Mouse (Mus musculus) heart, adult 2 months (tissue): Measurements from ENCODE around the gene Txnrd1.

ENCODE experiments used
- CTCF ChIP-seq: fragments of 200-600 bp; IDR thresholded peaks from 2 replicates; pipeline ENCODE4 v1.8.1; 2022; ENCODE audit warnings: antibody characterized with exemption, mild to moderate bottlenecking, moderate library complexity
- POLR2A ChIP-seq: fragments of 200-500 bp; IDR thresholded peaks from 2 replicates; pipeline ENCODE4 v1.6.1; 2011; ENCODE audit warnings: mild to moderate bottlenecking, low read depth, low read length, control low read depth; ENCODE audit not compliant: insufficient read depth

DNA sequence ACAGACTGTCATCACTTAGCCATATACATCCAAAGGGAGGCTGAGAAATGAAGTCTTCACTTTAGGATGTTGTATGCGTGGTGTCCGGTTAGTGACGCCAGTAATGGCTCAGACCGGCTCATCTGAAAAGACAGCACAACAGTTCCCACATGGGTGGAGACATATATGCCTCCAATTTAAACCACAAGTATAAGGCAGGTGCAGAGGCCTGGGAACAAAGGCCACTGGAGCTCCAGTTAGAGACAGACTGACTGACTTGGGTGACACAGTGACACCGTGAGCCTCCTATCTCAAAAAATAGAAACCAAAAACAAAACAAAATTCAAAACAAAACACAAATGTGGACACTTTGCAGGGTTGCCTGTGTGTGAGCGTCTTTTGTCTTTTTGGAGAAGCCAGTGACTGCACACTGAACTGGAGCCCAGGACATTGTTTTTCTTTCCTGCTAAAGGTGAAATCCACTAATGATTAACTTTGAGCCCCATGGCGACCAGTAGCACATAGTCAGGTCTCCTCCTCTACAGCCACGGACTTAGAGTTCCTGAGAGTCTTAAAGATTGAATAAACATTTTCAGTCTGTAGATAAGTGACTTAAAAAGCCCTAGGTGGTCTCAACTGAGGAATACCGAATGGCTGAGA, 14.2 kb downstream of the Txnrd1 start:
- TF ChIP-seq POLR2A, result no peak
- no peak for TF ChIP-seq CTCF
